Mouse (Mus musculus) brown adipose tissue, adult 24 weeks (tissue): ENCODE data around the gene Pax7. TPM values are rescaled to one million over a fixed set of nuclear protein-coding genes. Genes with fewer than 3 reads are reported as not detected.

Experiments
- H3K27ac ChIP-seq: fragments of 200-500 bp; replicated peaks from 2 replicates; pipeline ENCODE4 v1.5.1; 2012; ENCODE audit warnings: low read depth, mild to moderate bottlenecking, low read length
- H3K4me1 ChIP-seq: fragments of 200-500 bp; 2 replicates; pipeline ENCODE4 v1.6.1; 2012; ENCODE audit warnings: low read length, mixed read lengths; ENCODE audit not compliant: control insufficient read depth, insufficient read depth, insufficient read length
- H3K4me3 ChIP-seq: fragments of 200-500 bp; 2 replicates; pipeline ENCODE4 v1.5.1; 2012; ENCODE audit warnings: low read depth, mild to moderate bottlenecking, low read length, moderate library complexity; ENCODE audit not compliant: insufficient read depth
- polyA plus RNA-seq: library from polyadenylated mRNA; stranded (reverse); fragments of >200 nt; gene quantifications from 2 replicates; pipeline ENCODE4 v1.2.4, GENCODE M21; 2012; ENCODE audit not compliant: missing spikeins, insufficient read depth, insufficient read length

Pax7 gene
- polyA plus RNA-seq, 1 experiment: not detected

DNA sequence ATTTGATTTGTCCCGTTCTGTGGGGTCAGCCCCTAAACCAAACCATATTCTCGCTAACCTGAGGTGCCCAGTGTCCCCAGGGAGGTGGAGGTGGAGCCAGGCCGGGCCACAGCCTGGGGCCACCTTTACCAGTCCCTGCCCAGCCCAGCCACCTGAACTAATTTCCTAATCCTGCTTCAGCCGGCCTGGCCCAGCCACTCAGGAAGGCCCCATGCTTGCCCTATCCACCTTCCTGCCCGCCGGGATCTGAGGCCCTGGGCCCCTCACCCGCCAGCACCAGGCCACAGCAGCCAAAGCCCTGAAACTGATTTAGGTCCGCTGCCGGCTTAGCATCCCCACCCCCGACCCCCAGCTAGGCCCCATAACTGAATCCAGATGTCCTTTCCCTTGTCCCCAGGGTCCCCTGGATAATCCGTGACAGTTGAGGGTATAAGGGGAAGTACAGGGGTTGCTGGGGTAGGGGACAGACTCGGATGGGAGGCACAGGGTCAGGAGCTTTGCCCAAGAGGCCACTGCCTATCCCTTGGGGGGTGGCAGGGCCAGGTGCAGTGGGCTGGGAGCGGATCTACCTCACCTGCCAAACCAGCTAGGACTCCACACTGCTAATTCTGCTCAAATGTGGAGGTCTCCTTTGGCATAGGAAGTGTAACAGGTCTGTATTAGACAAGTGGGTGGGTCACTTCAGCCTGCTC lies 117.9 kb downstream of the Pax7 start:
- Histone ChIP-seq H3K27ac (no peak overlapping the region), H3K4me3 (no peak overlapping the region), H3K4me1 (no peaks in the 10 kb centered on the region)

DNA sequence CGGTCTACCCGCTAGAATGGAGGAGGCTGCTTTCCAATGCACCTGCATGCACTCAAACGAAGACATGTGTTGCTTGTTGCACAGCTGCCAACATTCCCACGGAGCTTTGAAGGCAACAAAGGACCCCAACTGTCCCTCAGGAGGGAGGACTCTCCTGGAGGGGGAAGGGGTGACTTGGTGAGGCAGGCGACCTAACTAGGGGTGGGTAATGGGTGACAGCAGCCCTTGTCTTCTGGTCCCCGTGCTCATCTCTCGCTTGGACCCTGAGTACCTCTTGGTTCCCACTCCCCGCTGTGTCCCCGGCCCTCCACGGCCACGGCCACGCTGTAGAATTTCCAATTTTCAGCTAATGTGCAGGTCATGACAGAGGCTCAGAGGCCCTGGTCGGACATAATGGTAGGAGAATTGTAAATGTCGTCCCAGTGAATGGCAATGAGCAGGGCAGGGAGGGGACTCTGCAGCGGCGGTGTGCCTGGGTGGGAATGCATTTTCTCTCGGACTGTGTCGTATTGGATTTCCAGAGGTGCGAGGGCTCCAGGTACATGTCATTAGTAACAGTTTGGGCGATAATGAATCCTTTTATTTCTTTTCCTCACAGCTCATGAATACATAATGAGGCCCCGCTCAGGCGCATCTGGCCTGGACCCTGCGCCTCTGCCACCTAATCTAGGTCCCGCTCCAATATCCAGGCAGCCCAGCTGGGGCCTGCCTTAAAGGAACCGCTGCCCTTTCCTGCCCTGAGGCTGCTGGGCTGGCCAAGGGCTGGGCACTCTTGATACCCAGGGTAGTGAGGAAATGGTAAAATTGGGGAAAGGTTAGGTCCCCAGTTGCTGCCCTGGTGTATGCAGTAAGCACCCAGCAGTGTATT lies 122.6 kb downstream of the Pax7 start:
- no peak overlapping the region for H3K4me3 ChIP-seq
- H3K27ac ChIP-seq: no peak overlapping the region
- no peaks in the 10 kb centered on the region for H3K4me1 ChIP-seq

DNA sequence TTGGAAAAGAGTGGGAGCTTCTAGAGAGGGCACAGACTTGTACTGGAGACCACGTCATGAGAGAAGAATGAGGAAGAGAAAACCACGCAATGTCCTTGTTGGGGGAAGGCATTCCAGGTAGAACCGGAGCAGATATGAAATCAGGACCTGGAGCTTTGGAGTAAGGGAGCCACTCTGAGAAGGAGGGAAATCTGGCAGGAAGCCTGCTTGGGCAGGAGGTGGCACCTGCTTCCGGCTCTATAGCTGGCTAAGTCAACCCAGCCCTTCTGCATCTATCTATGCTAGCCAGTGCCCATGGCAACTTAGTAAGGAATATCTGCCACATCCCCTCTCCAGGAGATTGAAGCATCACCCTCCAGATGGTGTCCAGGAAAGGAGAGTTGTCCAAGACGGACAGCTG lies 127.3 kb downstream of the Pax7 start:
- no peaks in the 10 kb centered on the region for H3K4me1 ChIP-seq
- no peak overlapping the region for H3K4me3 ChIP-seq
- no peak overlapping the region for H3K27ac ChIP-seq

DNA sequence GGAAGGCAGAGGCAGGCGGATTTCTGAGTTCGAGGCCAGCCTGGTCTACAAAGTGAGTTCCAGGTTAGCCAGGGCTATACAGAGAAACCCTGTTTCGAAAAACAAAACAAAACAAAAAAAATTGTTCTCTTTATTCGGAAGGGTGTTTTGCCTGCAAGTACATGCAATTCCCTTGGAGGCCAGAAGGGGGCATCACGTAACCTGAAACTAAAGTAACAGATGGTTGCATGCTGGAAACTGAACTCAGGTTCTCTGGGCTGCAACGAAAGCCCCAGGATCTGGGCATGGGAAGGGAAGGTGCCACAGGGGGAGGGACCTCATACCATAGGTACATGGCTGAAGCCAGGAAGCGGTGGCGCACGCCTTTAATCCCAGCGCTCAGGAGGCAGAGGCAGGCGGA lies 129.9 kb downstream of the Pax7 start:
- H3K4me3 ChIP-seq: no peak overlapping the region
- H3K4me1 ChIP-seq: no peaks in the 10 kb centered on the region
- no peak overlapping the region for H3K27ac ChIP-seq

DNA sequence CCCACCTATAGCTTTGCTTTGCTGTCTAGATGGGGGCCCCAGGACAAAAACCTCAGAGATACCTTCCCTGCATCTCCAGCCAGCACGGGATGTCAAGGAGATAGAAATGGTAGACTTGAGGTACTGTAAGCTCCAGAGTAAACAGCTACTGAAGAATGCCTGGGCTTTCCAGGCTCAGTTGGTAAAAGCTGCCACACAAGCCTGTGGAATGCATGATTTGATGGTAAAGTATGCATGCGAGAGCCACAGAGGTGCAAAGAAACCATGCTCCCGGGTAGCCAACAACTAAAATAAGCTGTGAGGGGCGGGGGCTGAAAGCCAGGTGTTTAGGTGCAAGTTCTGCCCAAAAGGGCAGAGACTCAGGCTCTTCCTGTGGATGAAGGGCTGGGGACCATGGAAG lies 130.4 kb downstream of the Pax7 start:
- H3K4me1 ChIP-seq: no peaks in the 10 kb centered on the region
- no peak overlapping the region for H3K27ac ChIP-seq
- no peak overlapping the region for H3K4me3 ChIP-seq

DNA sequence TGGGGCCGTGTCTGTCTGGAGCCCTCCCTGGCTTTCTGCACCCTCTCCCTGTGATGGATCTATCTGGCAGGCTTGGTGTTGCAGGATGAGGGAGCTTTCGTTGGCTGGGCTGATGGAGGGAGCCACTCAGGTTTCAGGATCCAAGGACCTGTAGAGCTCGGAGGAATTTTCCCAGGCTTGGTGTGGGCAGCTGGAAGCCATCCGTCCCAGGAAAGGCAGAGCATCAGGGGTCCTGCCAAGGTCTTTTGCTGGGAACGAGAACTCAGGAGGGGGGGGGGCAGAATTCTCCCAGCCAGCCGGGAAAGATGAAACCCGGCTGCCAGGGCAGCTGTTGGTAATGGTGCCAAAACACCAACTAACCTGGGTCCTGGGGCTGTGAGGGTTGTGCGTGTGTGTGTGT lies 134.7 kb downstream of the Pax7 start:
- H3K4me1 ChIP-seq: no peaks in the 10 kb centered on the region
- H3K27ac ChIP-seq: no peak overlapping the region
- H3K4me3 ChIP-seq: no peak overlapping the region

DNA sequence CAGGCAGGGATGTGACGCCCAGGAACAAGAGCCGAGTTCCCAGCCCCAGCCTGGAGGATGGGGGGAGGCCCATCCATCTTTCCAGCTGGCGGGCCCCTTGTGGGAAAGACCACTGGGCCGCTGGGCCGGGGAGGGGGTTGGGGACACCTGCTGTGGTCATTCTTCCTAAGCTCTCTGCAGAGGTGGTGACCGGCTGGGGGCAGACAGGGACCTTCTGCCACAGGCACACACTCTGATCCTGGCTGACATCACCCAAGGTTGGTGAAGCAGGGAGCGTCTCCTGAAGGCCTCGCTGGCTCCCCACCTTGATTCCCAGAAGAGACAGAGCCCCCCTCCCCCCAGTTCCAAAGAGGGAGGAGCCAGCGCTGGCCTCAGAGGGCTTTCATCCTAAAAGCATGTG lies 135.6 kb downstream of the Pax7 start:
- Histone ChIP-seq H3K4me3 (no peak overlapping the region), H3K27ac (no peak overlapping the region), H3K4me1 (no peaks in the 10 kb centered on the region)

DNA sequence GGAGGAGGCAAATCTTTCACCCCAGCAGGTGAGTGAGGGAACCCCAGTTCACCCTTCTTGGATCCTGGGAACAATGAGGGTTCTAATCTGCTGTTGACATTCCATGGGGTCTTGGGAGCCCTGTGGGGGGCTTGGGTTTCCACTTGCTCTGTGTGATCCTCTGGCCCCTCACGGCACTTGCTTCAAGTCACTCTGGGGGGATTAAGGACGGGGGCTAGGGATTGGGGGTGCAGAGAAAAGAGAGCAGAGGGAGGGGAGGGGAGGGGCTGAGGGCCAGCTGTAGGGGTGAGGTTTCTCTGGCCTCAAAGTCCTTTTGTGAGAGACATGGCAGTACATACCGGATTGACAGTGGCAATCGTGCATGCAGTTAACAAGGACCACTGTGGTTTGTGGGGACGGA lies 140.0 kb downstream of the Pax7 start:
- no peak overlapping the region for H3K27ac ChIP-seq
- H3K4me1 ChIP-seq: no peaks in the 10 kb centered on the region
- H3K4me3 ChIP-seq: no peak overlapping the region

DNA sequence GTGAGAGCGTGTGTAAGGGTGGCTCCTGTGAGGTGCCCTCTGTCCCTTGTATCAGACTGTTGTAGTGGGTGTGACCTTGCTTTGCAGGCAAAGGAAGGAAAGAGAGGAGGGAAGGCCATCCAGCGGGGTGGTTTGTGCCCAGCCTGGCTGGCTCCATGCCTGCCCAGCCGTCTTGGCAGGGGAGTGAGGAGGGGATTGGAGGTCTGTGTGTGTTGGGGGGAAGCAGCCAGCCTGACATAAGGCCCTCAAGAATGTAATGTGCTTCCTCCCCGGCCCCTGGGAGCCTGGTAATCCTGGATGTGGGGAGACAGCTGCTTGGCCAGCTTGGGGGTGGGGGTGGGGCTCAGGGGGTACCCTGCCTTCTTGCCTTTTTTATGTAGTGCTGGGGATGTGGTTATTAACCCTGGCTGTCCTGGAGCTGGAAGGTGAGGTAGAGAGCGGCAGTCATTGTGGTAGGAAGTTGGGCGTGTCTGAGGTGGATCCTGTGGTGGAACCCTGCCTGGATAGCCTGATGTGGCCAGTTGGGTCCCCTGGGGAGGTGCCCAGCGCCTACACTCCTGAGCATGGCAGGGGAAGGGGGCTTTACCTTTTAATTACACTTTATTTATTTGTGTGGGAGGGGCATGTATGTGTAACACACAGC lies 143.6 kb downstream of the Pax7 start:
- no peak overlapping the region for H3K4me3 ChIP-seq
- H3K4me1 ChIP-seq: no peaks in the 10 kb centered on the region

DNA sequence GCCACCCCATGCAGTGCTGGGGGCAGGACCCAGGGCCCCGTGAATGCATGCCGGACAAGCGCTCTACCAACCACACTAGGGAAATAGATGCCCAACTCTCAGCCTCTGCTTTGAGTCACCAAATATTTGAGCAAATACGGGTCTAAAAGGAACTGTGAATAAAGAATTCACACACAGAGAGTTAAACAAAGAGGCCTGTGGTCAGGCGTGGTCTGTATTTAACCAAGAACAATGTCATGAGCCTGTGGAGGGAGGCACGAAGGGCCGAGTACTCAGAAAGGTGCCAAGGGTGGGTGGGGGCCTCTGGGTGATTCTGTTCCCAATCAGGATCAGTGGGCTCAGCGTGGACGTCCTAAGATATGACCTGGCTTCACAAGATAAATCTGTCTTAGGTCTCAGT lies 145.3 kb downstream of the Pax7 start:
- Histone ChIP-seq H3K4me3 (no peak overlapping the region), H3K27ac (no peak overlapping the region), H3K4me1 (no peaks in the 10 kb centered on the region)

More for the DNA sequence above, 143.6 kb downstream of the Pax7 start:
- H3K27ac ChIP-seq: no peak overlapping the region

Other genes with a start within 250 kb of the Pax7 start
- gene Gm21969, start 230.3 kb downstream of the Pax7 start, polyA plus RNA-seq: not detected in 2 replicates
- gene Aldh4a1, start 210.7 kb downstream of the Pax7 start, polyA plus RNA-seq: 72.9 and 74.8 TPM in 2 replicates
- gene Tas1r2, start 180.0 kb downstream of the Pax7 start, polyA plus RNA-seq: not detected in 2 replicates
- 79.8 and 109 TPM in 2 replicates for gene Klhdc7a, start 134.5 kb upstream of the Pax7 start, polyA plus RNA-seq